Mouse (Mus musculus): ENCODE results near the gene Hist1h2bh. TPM values are rescaled to one million over a fixed set of nuclear protein-coding genes. Genes with fewer than 3 reads are reported as not detected.
"Not testable (repeated sequence)": the region's sequence is repeated elsewhere in the genome, so short reads cannot be mapped to it uniquely, and the experiment has no call there.

Hist1h2bh gene
- polyA plus RNA-seq, 1 experiment from 2014 or later, result 0.09 TPM

- WGBS (ENCODE audit: missing documents), result 12% methylated on average over 3 of the region's 3 CpGs
- H3K27ac ChIP-seq, result peak overlapping the region; percentile 53
- H3K36me3 ChIP-seq (ENCODE audit: inconsistent target), result no peaks in the 10 kb centered on the region
- peak overlapping the region; percentile 13; the same call in 1 of the 2 replicates for H3K4me3 ChIP-seq (ENCODE audit: inconsistent target)
- H3K79me2 ChIP-seq (ENCODE audit: inconsistent target), result no peaks in the 10 kb centered on the region
These were observed 7.6 kb upstream of the Hist1h2bh start for GRCm38 (mm10) chr13:23550761-23551145.

GRCm38 (mm10) chr13:23546694-23547093 is 3.5 kb upstream of the Hist1h2bh start:
- H3K4me3 ChIP-seq (ENCODE audit: inconsistent target), result no peak overlapping the region
- H3K27ac ChIP-seq, result no peak overlapping the region
- H3K36me3 ChIP-seq (ENCODE audit: inconsistent target), result no peaks in the 10 kb centered on the region
- WGBS (ENCODE audit: missing documents), result 86% methylated on average over 5 of the region's 5 CpGs
- no peaks in the 10 kb centered on the region for H3K79me2 ChIP-seq (ENCODE audit: inconsistent target)

- not testable (repeated sequence) for H3K27ac ChIP-seq; H3K36me3 ChIP-seq (ENCODE audit: inconsistent target); H3K4me3 ChIP-seq (ENCODE audit: inconsistent target); H3K79me2 ChIP-seq (ENCODE audit: inconsistent target)
- 0% methylated on average over 3 of the region's 14 CpGs for WGBS (ENCODE audit: missing documents)
These were observed 1.6 kb upstream of the Hist1h2bh start for GRCm38 (mm10) chr13:23544787-23545120.

- 0% methylated on average over 15 of the region's 45 CpGs for WGBS (ENCODE audit: missing documents)
- Histone ChIP-seq H3K79me2 (ENCODE audit: inconsistent target) (no peaks in the 10 kb centered on the region), H3K4me3 (ENCODE audit: inconsistent target) (peak within 1 kb of the TSS; percentile 43), H3K36me3 (ENCODE audit: inconsistent target) (no peaks in the 10 kb centered on the region), H3K27ac (peak within 1 kb of the TSS; percentile 84)
These were observed 984 bp upstream of the Hist1h2bh start, which contains the start of gene Hist1h3f for GRCm38 (mm10) chr13:23543965-23544786. Hist1h3f (plus strand) TSS chr13:23544052.

GRCm38 (mm10) chr13:23542225-23542980 is 789 bp downstream of the Hist1h2bh start:
- 0% methylated on average over 2 of the region's 3 CpGs for WGBS (ENCODE audit: missing documents)
- not testable (repeated sequence) for H3K36me3 ChIP-seq (ENCODE audit: inconsistent target); H3K79me2 ChIP-seq (ENCODE audit: inconsistent target)
- Histone ChIP-seq H3K27ac (peak overlapping the region; percentile 84), H3K4me3 (ENCODE audit: inconsistent target) (peak overlapping the region; percentile 43)

- Histone ChIP-seq H3K36me3 (ENCODE audit: inconsistent target) (no peaks in the 10 kb centered on the region), H3K79me2 (ENCODE audit: inconsistent target) (no peaks in the 10 kb centered on the region), H3K4me3 (ENCODE audit: inconsistent target) (peak overlapping the region; percentile 43; the same call in 1 of the 2 replicates), H3K27ac (no peak overlapping the region)
- 60% methylated on average over 1 of the region's 3 CpGs for WGBS (ENCODE audit: missing documents)
These were observed 1.7 kb downstream of the Hist1h2bh start for GRCm38 (mm10) chr13:23541497-23541896.

- H3K4me3 ChIP-seq (ENCODE audit: inconsistent target); H3K36me3 ChIP-seq (ENCODE audit: inconsistent target); H3K79me2 ChIP-seq (ENCODE audit: inconsistent target); H3K27ac ChIP-seq: not testable (repeated sequence)
- WGBS (ENCODE audit: missing documents), result no CpG with 5 or more reads among the region's 1 CpGs
These were observed 3.4 kb downstream of the Hist1h2bh start for GRCm38 (mm10) chr13:23539821-23540220.

GRCm38 (mm10) chr13:23538249-23538648 is 4.9 kb downstream of the Hist1h2bh start:
- 79% methylated on average over 5 of the region's 5 CpGs for WGBS (ENCODE audit: missing documents)
- Histone ChIP-seq H3K36me3 (ENCODE audit: inconsistent target) (no peaks in the 10 kb centered on the region), H3K4me3 (ENCODE audit: inconsistent target) (no peak overlapping the region), H3K27ac (no peak overlapping the region; the same call in 1 of the 2 replicates), H3K79me2 (ENCODE audit: inconsistent target) (no peaks in the 10 kb centered on the region)

GRCm38 (mm10) chr13:23537006-23537710 is 6.0 kb downstream of the Hist1h2bh start:
- peak overlapping the region; percentile 39; the same call in 1 of the 2 replicates for H3K4me3 ChIP-seq (ENCODE audit: inconsistent target)
- WGBS (ENCODE audit: missing documents), result 75% methylated on average over 2 of the region's 3 CpGs
- H3K27ac ChIP-seq, result peak overlapping the region; percentile 51; the same call in 1 of the 2 replicates
- no peaks in the 10 kb centered on the region for H3K79me2 ChIP-seq (ENCODE audit: inconsistent target)
- no peaks in the 10 kb centered on the region for H3K36me3 ChIP-seq (ENCODE audit: inconsistent target)

GRCm38 (mm10) chr13:23536076-23536822 is 6.9 kb downstream of the Hist1h2bh start:
- WGBS (ENCODE audit: missing documents), result 45% methylated on average over 7 of the region's 7 CpGs
- Histone ChIP-seq H3K27ac (peak overlapping the region; percentile 51), H3K4me3 (ENCODE audit: inconsistent target) (peak overlapping the region; percentile 39), H3K36me3 (ENCODE audit: inconsistent target) (no peaks in the 10 kb centered on the region), H3K79me2 (ENCODE audit: inconsistent target) (no peaks in the 10 kb centered on the region)

GRCm38 (mm10) chr13:23535137-23536075 is 7.8 kb downstream of the Hist1h2bh start, which contains the start of gene Hist1h3g:
Hist1h3g (plus strand) TSS chr13:23535422.
- H3K27ac ChIP-seq, result peak within 1 kb of the TSS; percentile 89
- H3K4me3 ChIP-seq (ENCODE audit: inconsistent target), result peak within 1 kb of the TSS; percentile 41
- H3K79me2 ChIP-seq (ENCODE audit: inconsistent target); H3K36me3 ChIP-seq (ENCODE audit: inconsistent target): not testable (repeated sequence)
- WGBS (ENCODE audit: missing documents), result under 1% methylated on average over 22 of the region's 62 CpGs

GRCm38 (mm10) chr13:23534368-23535131 is 8.6 kb downstream of the Hist1h2bh start:
- WGBS (ENCODE audit: missing documents), result 1% methylated on average over 15 of the region's 15 CpGs
- H3K79me2 ChIP-seq (ENCODE audit: inconsistent target), result no peaks in the 10 kb centered on the region
- H3K4me3 ChIP-seq (ENCODE audit: inconsistent target), result peak overlapping the region; percentile 41
- peak overlapping the region; percentile 89 for H3K27ac ChIP-seq
- no peaks in the 10 kb centered on the region for H3K36me3 ChIP-seq (ENCODE audit: inconsistent target)

Measured in macrophage (primary cell).